Mouse (Mus musculus) ovary, adult 2 months (tissue): ENCODE results near the gene Pmm1. TPM values are rescaled to one million over a fixed set of nuclear protein-coding genes. Genes with fewer than 3 reads are reported as not detected.

Experiments
- polyA plus RNA-seq: library from polyadenylated mRNA; depleted of rRNA; stranded (reverse); fragments of >200 nt; gene quantifications from 2 replicates; pipeline ENCODE4 v1.2.3, GENCODE M21; 2012; rRNA removed

Pmm1 gene
- polyA plus RNA-seq = 99.8 and 100 TPM in 2 replicates

DNA sequence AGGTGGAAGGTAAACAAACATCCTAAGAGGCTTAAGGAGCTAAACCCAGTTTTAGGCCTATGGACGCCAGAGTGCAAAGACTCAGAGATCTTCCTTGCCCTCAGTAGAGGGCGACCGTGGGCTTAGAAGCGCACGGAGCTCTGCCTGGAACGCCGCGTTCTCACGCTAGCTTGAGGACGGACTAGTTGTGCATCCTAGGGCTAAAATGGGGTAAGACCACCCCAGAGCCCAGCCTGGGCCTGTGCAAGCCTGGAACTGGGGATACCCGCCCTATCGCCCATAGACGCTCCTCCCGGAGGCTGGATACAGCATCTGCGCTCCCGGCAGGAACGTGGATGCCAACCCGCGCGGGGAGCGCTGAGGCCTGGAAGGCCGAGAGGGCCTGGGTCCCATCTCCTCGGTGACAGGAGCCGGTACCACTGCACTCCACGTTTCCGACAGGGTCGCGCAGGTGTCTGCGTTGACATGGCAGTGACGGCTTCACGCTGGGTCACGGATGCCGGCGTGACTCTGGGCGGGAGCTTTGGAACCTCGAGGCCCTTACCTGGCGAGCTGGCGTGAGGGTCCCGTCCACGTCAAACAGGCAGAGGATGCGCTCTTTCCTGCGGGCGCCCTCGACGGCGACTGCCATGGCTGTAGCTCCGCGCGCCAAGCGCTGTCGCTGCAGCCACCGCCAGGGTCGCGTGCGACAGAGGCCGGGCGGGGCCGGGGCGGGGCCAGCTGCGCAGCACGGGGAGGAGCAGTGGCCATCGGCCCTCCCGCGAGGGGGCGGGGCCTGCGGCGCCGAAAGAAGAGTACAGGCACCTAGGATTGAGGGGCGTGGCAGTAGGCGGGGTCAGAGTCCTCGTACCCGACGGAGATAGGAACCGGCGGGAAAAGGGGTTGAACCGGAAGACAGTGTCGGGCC lies at the start of gene Pmm1:
Gene Pmm1, minus strand, starts transcription at position 760 of the 907 bp plus-strand sequence.

DNA sequence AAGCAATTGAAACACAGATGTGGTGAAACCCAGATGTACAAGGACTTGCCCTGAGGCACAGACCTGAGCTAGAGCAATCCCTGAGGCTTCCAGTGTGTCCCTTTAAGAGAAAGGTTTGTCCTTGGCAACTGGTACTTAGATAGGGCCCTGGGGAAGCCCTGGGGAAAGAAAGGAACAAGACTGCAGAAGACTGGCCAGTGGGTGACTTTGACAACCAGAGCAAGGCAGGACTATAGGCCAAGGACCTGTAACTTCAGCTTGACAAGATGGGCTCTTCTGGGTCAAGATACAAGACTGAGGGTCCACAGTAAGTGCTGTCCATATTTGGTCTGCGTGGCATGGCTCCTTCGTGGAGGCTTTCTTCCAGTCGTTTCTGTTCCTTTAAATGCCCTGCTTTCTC lies 26.9 kb upstream of the Pmm1 start, which contains the start of gene Xrcc6:
Gene Xrcc6, plus strand, starts transcription at position 190 of the 400 bp plus-strand sequence.

DNA sequence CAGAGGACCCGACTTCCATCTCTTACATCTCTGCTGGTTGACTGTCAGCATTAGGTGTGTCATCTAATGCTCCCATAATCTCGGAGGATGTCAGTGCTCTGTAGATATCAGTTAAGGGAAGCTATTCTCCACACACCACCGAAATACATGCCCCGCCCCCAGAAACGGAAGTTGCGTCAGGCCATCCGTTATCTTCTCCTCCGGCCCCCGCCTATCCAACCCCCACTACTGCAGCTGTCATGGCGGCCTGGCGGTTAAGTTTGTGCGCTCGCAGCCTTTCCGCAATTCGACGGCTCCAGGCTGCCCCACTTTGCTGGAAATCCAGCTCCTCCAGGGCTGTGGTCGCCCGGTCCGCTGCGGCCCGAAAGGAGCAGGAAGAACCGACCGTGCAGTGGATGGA lies 19.6 kb upstream of the Pmm1 start, which contains the start of gene 1700029P11Rik:
Gene 1700029P11Rik, plus strand, starts transcription at position 220 of the 400 bp plus-strand sequence.

DNA sequence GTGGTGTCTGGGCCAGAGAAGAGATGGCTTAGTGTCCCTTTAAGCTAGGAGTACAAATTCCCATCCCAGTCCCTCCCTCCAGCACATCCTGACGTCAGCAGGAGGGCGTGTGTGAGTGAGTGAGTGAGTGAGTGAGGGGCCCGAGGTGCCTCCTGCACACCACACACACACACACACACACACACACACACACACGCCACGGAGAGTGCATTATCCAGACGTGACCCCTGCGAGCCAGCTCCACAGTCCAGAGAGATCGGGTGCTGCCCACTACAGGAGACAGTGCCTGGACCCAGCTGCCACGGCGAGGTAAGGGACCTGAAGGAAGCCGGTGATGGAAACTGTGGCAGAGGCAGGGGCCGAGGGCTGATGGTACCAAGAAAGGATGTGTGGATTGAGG lies 24.1 kb downstream of the Pmm1 start, which contains the start of gene Csdc2:
Gene Csdc2, plus strand, starts transcription at position 81 of the 400 bp plus-strand sequence.

DNA sequence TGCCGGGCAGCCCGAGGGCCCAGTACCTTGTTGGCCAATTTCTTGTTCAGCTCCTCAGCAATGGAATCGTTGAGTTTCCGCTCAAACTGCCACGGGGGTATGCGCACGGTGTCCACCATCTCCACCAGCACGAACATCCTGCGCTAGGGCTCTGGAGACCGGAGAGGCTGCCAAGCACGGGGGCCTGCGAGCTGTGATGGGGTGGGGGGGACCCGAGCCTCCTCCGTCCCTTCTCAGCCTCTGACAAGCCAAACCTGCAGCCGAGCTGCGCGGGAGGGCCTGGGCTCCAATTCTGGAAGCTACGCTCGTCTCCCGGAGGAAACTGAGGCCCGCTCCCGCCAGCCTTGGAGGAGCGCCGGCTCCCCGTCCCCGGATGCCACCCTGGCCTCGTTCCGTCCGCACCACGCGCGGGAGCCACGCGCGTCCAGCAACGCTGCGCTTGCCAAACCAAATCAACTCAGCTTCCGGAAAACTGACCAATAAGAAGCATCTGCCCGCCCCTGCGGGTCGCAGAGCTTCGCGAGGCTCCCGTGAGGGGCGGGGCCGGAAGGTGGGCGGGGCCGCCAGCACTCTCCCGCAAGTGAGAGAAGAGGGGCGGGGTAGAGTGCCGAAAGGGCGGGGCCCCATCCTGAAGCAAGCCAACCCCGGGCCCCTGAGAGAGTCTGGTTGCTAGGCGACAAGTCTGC lies 34.8 kb downstream of the Pmm1 start, which contains the start of gene Polr3h:
Gene Polr3h, minus strand, starts transcription at position 481 of the 686 bp plus-strand sequence.

Other genes with a start within 250 kb of the Pmm1 start
- gene Zc3h7b, start 215.9 kb downstream of the Pmm1 start, polyA plus RNA-seq = 61.3 and 67.9 TPM in 2 replicates
- 33.3 and 36.8 TPM in 2 replicates for gene Rangap1, start 215.4 kb downstream of the Pmm1 start, polyA plus RNA-seq
- gene Tef, start 158.5 kb downstream of the Pmm1 start, polyA plus RNA-seq = 61.6 and 63.8 TPM in 2 replicates
- gene Tob2, start 102.1 kb downstream of the Pmm1 start, polyA plus RNA-seq = 26.7 and 32.4 TPM in 2 replicates
- 42.5 and 42.6 TPM in 2 replicates for gene Phf5a, start 89.0 kb downstream of the Pmm1 start, polyA plus RNA-seq
- gene Aco2, start 88.6 kb downstream of the Pmm1 start, polyA plus RNA-seq = 206 and 228 TPM in 2 replicates
- 21.0 and 21.5 TPM in 2 replicates for gene Polr3h, start 34.7 kb downstream of the Pmm1 start, polyA plus RNA-seq
- 50.8 and 58.3 TPM in 2 replicates for gene Csdc2, start 24.2 kb downstream of the Pmm1 start, polyA plus RNA-seq
- gene 1700029P11Rik, start 19.6 kb upstream of the Pmm1 start, polyA plus RNA-seq = 0.18 TPM in 1 of 2 replicates, not detected in the other
- gene Xrcc6, start 26.9 kb upstream of the Pmm1 start, polyA plus RNA-seq = 17.3 and 19.2 TPM in 2 replicates
- 30.1 and 30.3 TPM in 2 replicates for gene Desi1, start 72.9 kb upstream of the Pmm1 start, polyA plus RNA-seq
- gene Snu13, start 86.7 kb upstream of the Pmm1 start, polyA plus RNA-seq = 67.2 and 91.8 TPM in 2 replicates
- not detected in 2 replicates for gene 4930407I10Rik, start 98.2 kb upstream of the Pmm1 start, polyA plus RNA-seq
- not detected in 2 replicates for gene Mei1, start 109.1 kb upstream of the Pmm1 start, polyA plus RNA-seq
- gene Ccdc134, start 167.0 kb upstream of the Pmm1 start, polyA plus RNA-seq = 11.3 and 13.1 TPM in 2 replicates
- gene Srebf2, start 186.3 kb upstream of the Pmm1 start, polyA plus RNA-seq = 200 and 245 TPM in 2 replicates